Mouse (Mus musculus) left cerebral cortex, postnatal 14 days (tissue): ENCODE results near the gene Efnb1. TPM values are rescaled to one million over a fixed set of nuclear protein-coding genes. Genes with fewer than 3 reads are reported as not detected.

Experiments
- DNase-seq, 2 experiments: peaks; one replicate each; pipeline ENCODE4 v3.0.0; 2021 to 2022; ENCODE audit warnings: low spot score in 2 of 2, mixed read lengths in 1 of 2
- intact Hi-C: fragments of 180-260 bp; cut with DNase I; formaldehyde crosslinking; loops from one replicate; pipeline ENCODE4 v1.15.1; 2025
- total RNA-seq, 2 experiments: library from RNA; stranded (reverse); gene quantifications; 2 replicates each; pipeline ENCODE4 v1.2.3; 2021

Gene Efnb1
- total RNA-seq, 2 experiments from 2014 or later, result 11.6 to 13.8 TPM

DNA sequence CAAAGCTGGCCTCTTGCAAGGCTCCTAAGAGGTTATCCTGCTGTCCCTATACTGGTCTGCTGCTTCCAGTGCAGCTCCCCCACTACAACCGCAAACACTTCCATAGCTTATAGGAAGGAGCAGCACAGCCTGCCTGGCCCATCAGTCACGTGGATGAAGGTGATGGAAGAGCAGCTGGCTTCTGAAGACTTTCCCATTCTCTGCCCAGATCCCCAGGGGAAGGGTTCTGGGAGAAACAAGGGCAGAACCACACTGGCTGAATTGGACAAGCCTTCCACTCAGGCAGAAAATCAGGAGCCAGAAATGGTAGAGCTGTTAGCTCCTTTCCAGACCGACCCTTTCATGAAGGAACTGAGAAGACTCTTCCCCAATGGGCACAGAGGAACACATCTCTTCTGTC, 16.2 kb downstream of the Efnb1 start:
- no peak for DNase-seq
- intact Hi-C loops, result no loop called here

- no peak for DNase-seq
- intact Hi-C loops, result no loop called here
These were observed 16.8 kb downstream of the Efnb1 start for GRCm38 (mm10) chrX:99152566-99153265.

DNA sequence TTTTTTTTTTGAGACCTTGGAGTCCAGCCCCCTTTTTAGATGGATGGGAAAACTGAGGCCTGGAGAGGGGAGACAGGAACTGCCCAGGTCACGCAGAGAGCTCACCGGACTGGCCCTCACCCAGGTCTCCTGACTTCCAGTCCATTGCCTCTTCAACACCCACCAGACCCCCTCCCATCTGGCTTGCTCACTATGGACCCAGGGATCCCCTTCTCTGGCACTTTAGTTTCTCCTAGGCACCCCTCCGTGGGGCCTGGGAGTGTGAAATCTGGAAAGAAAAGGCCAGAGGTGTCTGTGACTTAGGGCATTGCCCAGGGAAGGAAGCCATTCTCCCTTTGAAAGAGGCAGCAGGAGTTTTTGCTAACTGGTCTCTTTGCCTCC, 17.3 kb downstream of the Efnb1 start:
- DNase-seq, result no peak
- intact Hi-C loops, result no loop called here

DNA sequence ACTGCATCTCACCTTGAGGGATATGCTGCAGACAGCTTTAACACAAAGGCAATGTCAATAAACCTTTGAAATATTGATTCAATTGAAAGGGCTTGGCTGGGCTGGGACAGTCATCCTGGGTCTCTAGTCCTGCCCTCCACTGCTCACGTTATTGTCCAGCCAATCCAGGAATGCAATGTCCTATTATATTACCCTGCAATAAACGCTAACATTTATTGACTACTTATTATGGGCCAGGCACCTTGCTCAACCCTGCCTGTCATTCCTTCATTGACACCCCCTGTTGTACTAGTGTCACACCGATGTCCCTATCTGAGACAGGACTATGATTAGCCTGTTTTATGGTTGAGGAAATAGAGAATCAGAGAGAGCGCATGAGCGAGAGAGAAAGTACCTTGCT, 18.4 kb downstream of the Efnb1 start:
- DNase-seq, result no peak
- intact Hi-C loops, result no loop called here

DNA sequence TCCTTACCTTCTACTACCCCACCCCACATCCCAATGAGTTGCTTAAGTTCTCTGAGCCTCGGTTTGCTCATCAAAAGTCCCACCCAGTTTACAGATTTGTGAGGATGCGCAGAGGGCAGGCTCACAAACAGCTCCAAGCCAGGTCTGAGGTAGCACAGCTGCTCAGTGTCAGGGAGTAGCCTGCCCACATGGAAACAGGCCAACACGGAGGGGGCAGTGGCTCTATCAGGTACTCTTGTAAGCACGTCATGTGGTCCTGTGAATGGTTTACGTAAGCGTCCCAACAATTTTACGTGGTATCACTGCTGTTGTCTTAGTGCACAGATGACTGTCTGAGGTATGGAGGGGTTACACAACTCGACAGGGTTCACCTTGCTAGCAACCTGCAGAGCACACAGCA, 23.1 kb downstream of the Efnb1 start:
- intact Hi-C loops, result no loop called here
- DNase-seq, result no peak

GRCm38 (mm10) chrX:99164111-99164510, 28.2 kb downstream of the Efnb1 start:
- DNase-seq, result no peak
- intact Hi-C loops, result no loop called here

GRCm38 (mm10) chrX:99164855-99165368, 29.0 kb downstream of the Efnb1 start:
- intact Hi-C loops, result no loop called here

DNA sequence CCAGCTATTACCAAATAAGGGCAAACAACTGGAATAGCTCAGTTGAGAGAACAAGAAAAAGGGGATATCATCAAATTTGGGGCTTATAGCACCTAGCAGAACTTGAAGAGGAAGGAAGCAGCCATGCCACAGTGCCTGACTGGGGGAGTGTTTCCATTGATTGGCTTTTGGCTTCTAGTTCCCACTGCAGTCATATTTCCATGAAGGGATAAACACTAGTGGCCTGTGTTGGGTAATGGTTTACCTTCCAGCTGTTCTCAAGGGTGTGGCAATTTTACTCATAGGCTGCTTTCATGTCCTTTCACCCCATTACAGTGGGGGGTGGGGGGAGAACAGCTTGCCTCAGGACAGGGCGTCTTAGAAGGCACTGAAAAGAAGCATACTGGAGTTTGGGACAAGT, 31.1 kb downstream of the Efnb1 start:
- DNase-seq, result no peak
- intact Hi-C loops, result no loop called here

More at GRCm38 (mm10) chrX:99164855-99165368, 29.0 kb downstream of the Efnb1 start:
- DNase-seq, result no peak

DNA sequence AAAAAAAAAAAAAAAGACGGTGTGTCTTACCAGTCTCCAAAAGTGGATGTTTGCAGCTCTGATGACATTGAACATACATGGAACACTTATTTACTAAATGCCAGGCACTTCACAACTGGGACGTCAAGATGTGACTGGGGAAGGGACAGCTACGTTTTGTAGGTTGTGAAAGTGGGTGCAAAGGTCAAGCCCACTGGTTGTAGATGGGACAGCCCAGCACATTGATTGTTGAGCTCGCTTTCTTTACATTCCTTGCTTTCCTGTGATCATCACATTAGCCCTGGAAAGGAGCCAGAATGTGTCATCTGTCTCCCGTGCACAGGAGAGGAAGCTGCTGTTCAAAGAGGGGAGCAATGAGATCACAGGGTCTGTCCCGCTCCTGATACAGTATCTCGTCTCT, 31.6 kb downstream of the Efnb1 start:
- no peak for DNase-seq
- intact Hi-C loops, result no loop called here

- DNase-seq, result no peak
- intact Hi-C loops, result no loop called here
These were observed 36.4 kb downstream of the Efnb1 start for GRCm38 (mm10) chrX:99172301-99172700.

DNA sequence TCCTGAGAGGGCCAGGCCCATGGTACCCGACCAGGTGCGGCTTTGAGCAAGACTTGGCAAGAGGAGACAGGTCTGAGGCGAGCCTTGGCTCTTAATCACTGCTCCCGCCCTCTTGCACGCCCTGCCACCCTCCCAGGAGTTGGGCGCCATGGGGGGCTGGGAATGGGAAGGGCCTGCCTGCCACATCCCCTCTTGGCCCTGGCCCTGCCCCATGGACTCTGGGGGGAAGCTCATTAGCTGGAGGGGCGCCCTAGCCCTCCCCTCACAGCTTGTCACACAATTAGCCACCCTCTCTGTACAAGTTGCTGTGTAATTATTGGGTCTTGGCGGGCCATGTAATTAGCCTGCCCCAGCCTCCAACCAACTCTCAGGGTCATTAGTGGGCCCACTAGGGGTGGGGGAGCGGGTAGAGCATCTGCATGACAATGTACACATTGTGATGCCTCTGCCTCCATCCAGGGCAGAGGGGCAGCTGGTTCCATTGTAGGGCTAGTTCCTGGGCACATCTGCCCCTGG, 49.2 kb downstream of the Efnb1 start:
- DNase-seq, result no peak

GRCm38 (mm10) chrX:99186497-99187435, 50.8 kb downstream of the Efnb1 start:
- DNase-seq, result no peak
- intact Hi-C loops, result no loop called here

More for the DNA sequence above, 49.2 kb downstream of the Efnb1 start:
- intact Hi-C loops, result no loop called here

- intact Hi-C loops, result no loop called here
- DNase-seq, result no peak
These were observed 55.6 kb downstream of the Efnb1 start for GRCm38 (mm10) chrX:99191441-99192087.

GRCm38 (mm10) chrX:99196910-99197309, 61.0 kb downstream of the Efnb1 start:
- intact Hi-C loops, result loop anchor here (5.0 kb wide), 1 partner anchor 60 kb away; the partner anchor contains the start of gene Efnb1
- DNase-seq, result no peak

GRCm38 (mm10) chrX:99198532-99198931, 62.6 kb downstream of the Efnb1 start:
- intact Hi-C loops, result loop anchor here (5.0 kb wide), 1 partner anchor 61 kb away; the partner anchor contains the start of gene Efnb1
- no peak for DNase-seq

Other genes with a start within 250 kb of the Efnb1 start
- 10 to 100 TPM; 39.0 to 40.5 TPM for gene Ophn1, start 245.1 kb upstream of the Efnb1 start, total RNA-seq
- gene Yipf6, start 199.8 kb upstream of the Efnb1 start, total RNA-seq, result 10 to 100 TPM; 33.2 to 37.6 TPM
- gene Stard8, start 132.9 kb upstream of the Efnb1 start, total RNA-seq, result 10 to 100 TPM; 21.8 to 36.0 TPM